Mouse (Mus musculus): ENCODE results near the gene S100a5.

Gene S100a5

GRCm38 (mm10) chr3:90626266-90627021 is 18.1 kb downstream of the S100a5 start:
- no peak for DNase-seq (ENCODE audit: low spot score)

GRCm38 (mm10) chr3:90627366-90627765 is 19.0 kb downstream of the S100a5 start:
- DNase-seq (ENCODE audit: low spot score), result no peak

GRCm38 (mm10) chr3:90627807-90628206 is 19.5 kb downstream of the S100a5 start:
- DNase-seq (ENCODE audit: low spot score), result no peak

- DNase-seq (ENCODE audit: low spot score), result no peak
Observed at GRCm38 (mm10) chr3:90629298-90629697, 21.0 kb downstream of the S100a5 start.

- no peak for DNase-seq (ENCODE audit: low spot score)
Observed at GRCm38 (mm10) chr3:90631984-90632383, 23.7 kb downstream of the S100a5 start.

DNA sequence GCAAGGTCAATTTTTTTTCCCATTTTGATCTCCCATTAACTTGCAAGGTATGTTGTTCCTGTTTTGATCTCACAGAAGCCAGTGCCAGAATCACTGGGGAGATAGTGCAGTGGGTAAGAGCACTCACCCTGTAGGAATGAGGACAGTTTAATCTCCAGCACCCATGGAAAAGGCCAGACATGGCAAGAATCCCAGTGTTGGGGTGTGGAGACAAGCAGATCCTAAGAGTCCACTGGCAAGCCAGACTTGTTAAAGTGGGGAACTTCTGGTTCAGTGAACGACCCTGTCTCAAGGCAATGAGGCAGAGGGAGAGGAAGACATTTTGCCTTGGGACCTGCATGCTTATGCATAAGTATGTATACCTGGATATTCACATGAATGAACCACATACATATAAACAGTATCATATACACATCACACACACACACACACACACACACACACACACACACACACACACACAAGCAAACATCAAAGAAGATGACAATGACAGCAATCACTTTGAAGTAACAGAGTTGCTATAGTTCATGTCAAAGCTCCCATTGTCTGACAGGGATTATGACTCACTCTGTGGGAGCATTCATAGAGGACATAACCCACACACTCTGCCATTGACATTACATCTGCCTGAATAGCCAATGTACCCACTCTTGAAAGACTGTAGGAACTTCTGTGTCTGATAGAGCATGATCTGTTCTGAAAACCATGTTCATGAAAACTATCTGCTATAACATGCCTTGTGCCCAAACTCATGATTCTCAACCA is 30.4 kb downstream of the S100a5 start:
- DNase-seq (ENCODE audit: low spot score), result no peak

DNA sequence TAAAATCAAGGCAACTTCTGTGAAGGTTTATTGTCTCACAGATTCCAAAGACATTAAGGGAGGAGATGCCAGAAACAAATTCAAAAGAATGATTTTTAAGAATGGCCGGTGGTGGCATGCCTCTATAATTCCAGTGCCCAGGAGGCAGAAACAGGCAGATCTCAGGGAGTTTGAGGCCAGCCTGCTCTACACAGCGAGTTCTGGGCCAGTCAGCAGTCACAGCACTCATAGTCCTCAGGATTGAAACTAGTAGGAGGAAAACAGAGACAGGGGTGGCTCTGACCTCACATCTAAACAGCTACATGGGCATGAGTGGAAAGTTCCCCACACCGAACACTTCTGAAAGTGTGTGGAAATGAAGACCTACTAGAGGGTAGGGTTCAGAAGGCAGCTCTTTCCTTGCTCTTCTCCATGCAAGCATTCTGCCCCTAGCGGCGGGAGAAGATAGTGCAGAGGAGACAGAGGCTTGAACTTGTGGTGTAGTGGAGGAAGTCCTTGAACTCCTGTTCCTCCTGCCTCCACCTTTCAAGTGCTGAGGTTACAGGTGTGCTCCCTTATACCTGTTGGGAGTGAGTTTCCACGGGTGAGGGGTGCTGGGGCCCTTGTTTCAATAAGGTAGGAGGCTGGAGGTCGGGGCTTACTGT is 31.3 kb downstream of the S100a5 start:
- no peak for DNase-seq (ENCODE audit: low spot score)

GRCm38 (mm10) chr3:90640981-90641380 is 32.7 kb downstream of the S100a5 start:
- no peak for DNase-seq (ENCODE audit: low spot score)

DNA sequence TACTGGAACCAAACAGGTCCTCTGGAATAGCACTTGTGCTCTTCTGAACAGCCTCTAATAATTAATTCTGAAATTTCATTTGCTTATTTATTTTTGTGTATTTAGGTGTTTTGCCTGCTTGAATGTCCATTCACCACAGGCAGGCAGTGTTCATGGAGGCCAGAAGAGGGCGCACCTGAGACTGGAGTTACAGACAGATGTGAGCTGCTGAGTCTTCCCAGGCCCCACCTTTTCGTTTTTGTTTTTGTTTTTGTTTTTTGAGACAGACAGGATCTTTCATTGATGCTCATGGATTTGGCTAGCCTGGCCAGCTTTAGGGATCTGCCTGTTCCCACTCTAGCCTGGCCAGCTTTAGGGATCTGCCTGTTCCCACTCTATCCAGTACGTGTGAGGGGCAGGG is 35.9 kb downstream of the S100a5 start:
- peak; percentile 41 for DNase-seq (ENCODE audit: low spot score)

DNA sequence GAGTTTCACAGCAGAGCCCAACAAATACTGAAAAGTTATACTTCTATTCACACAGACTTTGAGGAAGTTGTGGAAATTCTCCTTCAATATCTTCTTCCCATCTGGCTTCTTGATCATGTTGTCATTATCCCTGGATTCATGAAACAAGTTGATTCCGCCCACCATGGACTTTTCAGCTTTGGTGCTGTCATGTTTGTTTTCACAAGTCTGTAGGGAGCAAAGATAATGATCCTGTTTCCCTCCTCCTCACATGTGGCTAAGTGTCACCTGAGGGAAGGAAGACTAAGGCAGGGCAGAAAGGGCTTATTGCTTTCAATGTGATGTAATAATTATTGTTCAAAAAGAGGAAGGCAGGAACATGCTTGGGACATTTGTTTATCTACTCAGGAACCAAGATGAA is 39.0 kb downstream of the S100a5 start:
- DNase-seq (ENCODE audit: low spot score), result no peak

DNA sequence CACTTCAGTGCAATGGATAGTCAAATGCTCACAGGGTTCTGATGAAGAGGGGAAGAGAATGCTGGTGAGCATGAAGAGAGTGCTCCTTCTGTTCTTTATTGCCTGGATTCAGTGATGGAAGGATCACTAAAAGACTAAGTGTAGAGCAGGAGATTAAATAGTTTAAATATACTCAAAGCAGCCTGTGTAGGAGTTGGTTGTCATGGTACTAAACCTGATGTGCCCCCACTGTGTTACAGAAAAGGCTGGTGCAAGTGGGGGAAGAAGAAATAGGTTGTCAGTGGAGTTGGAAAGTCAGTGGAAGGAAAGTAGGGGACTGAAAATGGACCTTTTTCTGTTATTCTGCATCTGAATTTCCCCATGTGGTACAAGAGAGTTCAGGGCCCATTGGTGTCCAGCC is 40.7 kb downstream of the S100a5 start:
- DNase-seq (ENCODE audit: low spot score), result no peak

GRCm38 (mm10) chr3:90649832-90650231 is 41.5 kb downstream of the S100a5 start:
- no peak for DNase-seq (ENCODE audit: low spot score)

GRCm38 (mm10) chr3:90652878-90653508 is 44.7 kb downstream of the S100a5 start:
- DNase-seq (ENCODE audit: low spot score), result peak; percentile 71

GRCm38 (mm10) chr3:90653717-90654116 is 45.4 kb downstream of the S100a5 start, which contains the start of gene S100a7a:
S100a7a (plus strand) TSS chr3:90654017.
- no peak for DNase-seq (ENCODE audit: low spot score)

GRCm38 (mm10) chr3:90657405-90657804 is 49.1 kb downstream of the S100a5 start:
- no peak for DNase-seq (ENCODE audit: low spot score)

GRCm38 (mm10) chr3:90659364-90660044 is 51.2 kb downstream of the S100a5 start:
- no peak for DNase-seq (ENCODE audit: low spot score)

All from urinary bladder, postnatal 25 days (tissue).